Mouse (Mus musculus): ENCODE measurements around the gene Smug1. TPM values are rescaled to one million over a fixed set of nuclear protein-coding genes. Genes with fewer than 3 reads are reported as not detected.

The Smug1 gene
- polyA plus RNA-seq, 1 experiment from 2014 or later = 21.7 TPM

GRCm38 (mm10) chr15:103125982-103126381, 40.9 kb downstream of the Smug1 start:
- Histone ChIP-seq H3K4me3 (no peak overlapping the region), H3K9me3 (no peaks in the 10 kb centered on the region; the same call in 1 of the 2 replicates), H3K4me1 (peaks cover 7% of the 10 kb centered on the region; the same call in 1 of the 2 replicates), H3K27me3 (ENCODE audit: poor library complexity, severe bottlenecking) (peaks cover 94% of the 10 kb centered on the region), H3K36me3 (replicated peaks) (no peaks in the 10 kb centered on the region), H3K27ac (no peak overlapping the region)
- WGBS = 85% methylated on average over 5 of the region's 5 CpGs
- no peak for DNase-seq (ENCODE audit: extremely low spot score, low spot score)

- no peak for DNase-seq (ENCODE audit: extremely low spot score, low spot score)
- no peak overlapping the region for H3K4me3 ChIP-seq
- H3K9me3 ChIP-seq = no peaks in the 10 kb centered on the region; the same call in 1 of the 2 replicates
- H3K27ac ChIP-seq = no peak overlapping the region
- H3K36me3 ChIP-seq (replicated peaks) = no peaks in the 10 kb centered on the region
- H3K27me3 ChIP-seq (ENCODE audit: poor library complexity, severe bottlenecking) = peaks cover 96% of the 10 kb centered on the region
- H3K4me1 ChIP-seq = peaks cover 7% of the 10 kb centered on the region; the same call in 1 of the 2 replicates
- 73% methylated on average over 1 of the region's 1 CpGs for WGBS
Observed at GRCm38 (mm10) chr15:103124254-103124653, 42.6 kb downstream of the Smug1 start.

- Histone ChIP-seq H3K27ac (no peak overlapping the region), H3K27me3 (ENCODE audit: poor library complexity, severe bottlenecking) (peaks cover 95% of the 10 kb centered on the region), H3K36me3 (replicated peaks) (no peaks in the 10 kb centered on the region), H3K9me3 (no peaks in the 10 kb centered on the region; the same call in 1 of the 2 replicates), H3K4me1 (peaks cover 7% of the 10 kb centered on the region; the same call in 1 of the 2 replicates), H3K4me3 (no peak overlapping the region)
- no peak for DNase-seq (ENCODE audit: extremely low spot score, low spot score)
- WGBS = 80% methylated on average over 8 of the region's 8 CpGs
Observed at GRCm38 (mm10) chr15:103123343-103123742, 43.5 kb downstream of the Smug1 start.

- Histone ChIP-seq H3K4me3 (no peak overlapping the region), H3K36me3 (replicated peaks) (no peaks in the 10 kb centered on the region), H3K27ac (no peak overlapping the region), H3K9me3 (no peaks in the 10 kb centered on the region; the same call in 1 of the 2 replicates), H3K27me3 (ENCODE audit: poor library complexity, severe bottlenecking) (peaks cover 99% of the 10 kb centered on the region), H3K4me1 (peaks cover 7% of the 10 kb centered on the region; the same call in 1 of the 2 replicates)
- DNase-seq (ENCODE audit: extremely low spot score, low spot score) = no peak
- 34% methylated on average over 2 of the region's 2 CpGs for WGBS
Observed at GRCm38 (mm10) chr15:103122372-103122771, 44.5 kb downstream of the Smug1 start.

- peaks cover 7% of the 10 kb centered on the region; the same call in 1 of the 2 replicates for H3K4me1 ChIP-seq
- DNase-seq (ENCODE audit: extremely low spot score, low spot score) = no peak
- WGBS = 60% methylated on average over 5 of the region's 5 CpGs
Observed at GRCm38 (mm10) chr15:103121416-103121815, 45.5 kb downstream of the Smug1 start.

GRCm38 (mm10) chr15:103120594-103120993, 46.3 kb downstream of the Smug1 start:
- no peak for DNase-seq (ENCODE audit: extremely low spot score, low spot score)
- Histone ChIP-seq H3K9me3 (no peaks in the 10 kb centered on the region), H3K4me3 (no peak overlapping the region), H3K27ac (no peak overlapping the region), H3K27me3 (ENCODE audit: poor library complexity, severe bottlenecking) (peaks cover 99% of the 10 kb centered on the region), H3K4me1 (peaks cover 9% of the 10 kb centered on the region), H3K36me3 (replicated peaks) (no peaks in the 10 kb centered on the region)
- WGBS = 80% methylated on average over 11 of the region's 11 CpGs

More at GRCm38 (mm10) chr15:103121416-103121815, 45.5 kb downstream of the Smug1 start:
- no peaks in the 10 kb centered on the region for H3K36me3 ChIP-seq (replicated peaks)
- no peaks in the 10 kb centered on the region for H3K9me3 ChIP-seq
- H3K27ac ChIP-seq = no peak overlapping the region
- H3K4me3 ChIP-seq = no peak overlapping the region
- H3K27me3 ChIP-seq (ENCODE audit: poor library complexity, severe bottlenecking) = peaks cover 99% of the 10 kb centered on the region

GRCm38 (mm10) chr15:103115726-103116125, 51.2 kb downstream of the Smug1 start:
- no peaks in the 10 kb centered on the region for H3K36me3 ChIP-seq (replicated peaks)
- H3K4me3 ChIP-seq = no peak overlapping the region
- H3K27ac ChIP-seq = no peak overlapping the region
- no peaks in the 10 kb centered on the region for H3K9me3 ChIP-seq
- peaks cover 99% of the 10 kb centered on the region for H3K27me3 ChIP-seq (ENCODE audit: poor library complexity, severe bottlenecking)
- WGBS = 67% methylated on average over 5 of the region's 5 CpGs
- peaks cover 9% of the 10 kb centered on the region for H3K4me1 ChIP-seq
- DNase-seq (ENCODE audit: extremely low spot score, low spot score) = no peak

GRCm38 (mm10) chr15:103115256-103115655, 51.6 kb downstream of the Smug1 start:
- Histone ChIP-seq H3K4me1 (peaks cover 9% of the 10 kb centered on the region), H3K36me3 (replicated peaks) (no peaks in the 10 kb centered on the region), H3K4me3 (no peak overlapping the region), H3K9me3 (no peaks in the 10 kb centered on the region), H3K27ac (no peak overlapping the region), H3K27me3 (ENCODE audit: poor library complexity, severe bottlenecking) (peaks cover 99% of the 10 kb centered on the region)
- WGBS = 3% methylated on average over 9 of the region's 9 CpGs
- no peak for DNase-seq (ENCODE audit: extremely low spot score, low spot score)

GRCm38 (mm10) chr15:103113077-103113476, 53.8 kb downstream of the Smug1 start:
- Histone ChIP-seq H3K4me3 (no peak overlapping the region), H3K27ac (no peak overlapping the region), H3K36me3 (replicated peaks) (no peaks in the 10 kb centered on the region), H3K9me3 (no peaks in the 10 kb centered on the region), H3K27me3 (ENCODE audit: poor library complexity, severe bottlenecking) (peaks cover 100% of the 10 kb centered on the region), H3K4me1 (peaks cover 13% of the 10 kb centered on the region)
- no peak for DNase-seq (ENCODE audit: extremely low spot score, low spot score)
- 80% methylated on average over 6 of the region's 6 CpGs for WGBS

- DNase-seq (ENCODE audit: extremely low spot score, low spot score) = no peak
- Histone ChIP-seq H3K4me1 (peaks cover 15% of the 10 kb centered on the region), H3K36me3 (replicated peaks) (no peaks in the 10 kb centered on the region), H3K27ac (no peak overlapping the region), H3K4me3 (no peak overlapping the region), H3K27me3 (ENCODE audit: poor library complexity, severe bottlenecking) (peaks cover 100% of the 10 kb centered on the region), H3K9me3 (no peaks in the 10 kb centered on the region)
- WGBS = 46% methylated on average over 2 of the region's 2 CpGs
Observed at GRCm38 (mm10) chr15:103112309-103112708, 54.6 kb downstream of the Smug1 start.

GRCm38 (mm10) chr15:103109940-103110339, 57.0 kb downstream of the Smug1 start:
- 19% methylated on average over 4 of the region's 4 CpGs for WGBS
- peaks cover 25% of the 10 kb centered on the region for H3K4me1 ChIP-seq

GRCm38 (mm10) chr15:103108066-103108676, 58.7 kb downstream of the Smug1 start:
- Histone ChIP-seq H3K27ac (no peak overlapping the region), H3K36me3 (replicated peaks) (no peaks in the 10 kb centered on the region), H3K4me1 (peaks cover 25% of the 10 kb centered on the region), H3K9me3 (no peaks in the 10 kb centered on the region), H3K27me3 (ENCODE audit: poor library complexity, severe bottlenecking) (peaks cover 100% of the 10 kb centered on the region), H3K4me3 (no peak overlapping the region)
- WGBS = 62% methylated on average over 8 of the region's 8 CpGs
- DNase-seq (ENCODE audit: extremely low spot score, low spot score) = no peak

More at GRCm38 (mm10) chr15:103109940-103110339, 57.0 kb downstream of the Smug1 start:
- DNase-seq (ENCODE audit: extremely low spot score, low spot score) = no peak
- Histone ChIP-seq H3K36me3 (replicated peaks) (no peaks in the 10 kb centered on the region), H3K4me3 (no peak overlapping the region), H3K27me3 (ENCODE audit: poor library complexity, severe bottlenecking) (peaks cover 100% of the 10 kb centered on the region), H3K9me3 (no peaks in the 10 kb centered on the region), H3K27ac (no peak overlapping the region)

GRCm38 (mm10) chr15:103106201-103106600, 60.7 kb downstream of the Smug1 start:
- H3K4me3 ChIP-seq = no peak overlapping the region
- peaks cover 100% of the 10 kb centered on the region for H3K27me3 ChIP-seq (ENCODE audit: poor library complexity, severe bottlenecking)
- peaks cover 40% of the 10 kb centered on the region for H3K4me1 ChIP-seq
- H3K36me3 ChIP-seq (replicated peaks) = no peaks in the 10 kb centered on the region
- H3K9me3 ChIP-seq = no peaks in the 10 kb centered on the region
- DNase-seq (ENCODE audit: extremely low spot score, low spot score) = no peak
- 0% methylated on average over 2 of the region's 2 CpGs for WGBS
- no peak overlapping the region for H3K27ac ChIP-seq

Data from forebrain, embryonic 10.5 days (tissue).